Mouse (Mus musculus): ENCODE measurements at regions not wholly inside any gene's neighbourhood (a gene's known extent, or its start where the extent isn't known, plus 50 kb on each side); places are given as distances from the start of the nearest gene placed in this dataset.

DNA sequence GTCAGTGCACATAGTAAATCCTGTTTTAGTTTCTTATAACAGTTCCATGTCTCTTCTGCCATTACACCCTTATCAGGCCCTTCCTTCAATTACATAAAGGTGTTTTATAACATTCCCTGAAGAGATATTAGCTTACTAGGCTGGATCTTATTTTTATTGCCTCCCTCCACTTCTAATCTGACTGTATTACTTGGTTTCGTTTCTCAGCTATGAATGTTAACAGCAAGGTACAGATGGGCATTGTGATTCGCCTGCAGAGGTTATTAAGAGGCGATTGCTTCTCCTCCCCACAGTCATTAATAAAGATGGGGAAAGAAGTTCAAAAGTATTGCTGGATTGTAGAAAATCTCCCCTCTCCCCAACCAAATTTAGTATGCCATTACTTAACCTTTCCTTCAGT is 66.4 kb upstream of the Frg1 start:
- no peak for DNase-seq

DNA sequence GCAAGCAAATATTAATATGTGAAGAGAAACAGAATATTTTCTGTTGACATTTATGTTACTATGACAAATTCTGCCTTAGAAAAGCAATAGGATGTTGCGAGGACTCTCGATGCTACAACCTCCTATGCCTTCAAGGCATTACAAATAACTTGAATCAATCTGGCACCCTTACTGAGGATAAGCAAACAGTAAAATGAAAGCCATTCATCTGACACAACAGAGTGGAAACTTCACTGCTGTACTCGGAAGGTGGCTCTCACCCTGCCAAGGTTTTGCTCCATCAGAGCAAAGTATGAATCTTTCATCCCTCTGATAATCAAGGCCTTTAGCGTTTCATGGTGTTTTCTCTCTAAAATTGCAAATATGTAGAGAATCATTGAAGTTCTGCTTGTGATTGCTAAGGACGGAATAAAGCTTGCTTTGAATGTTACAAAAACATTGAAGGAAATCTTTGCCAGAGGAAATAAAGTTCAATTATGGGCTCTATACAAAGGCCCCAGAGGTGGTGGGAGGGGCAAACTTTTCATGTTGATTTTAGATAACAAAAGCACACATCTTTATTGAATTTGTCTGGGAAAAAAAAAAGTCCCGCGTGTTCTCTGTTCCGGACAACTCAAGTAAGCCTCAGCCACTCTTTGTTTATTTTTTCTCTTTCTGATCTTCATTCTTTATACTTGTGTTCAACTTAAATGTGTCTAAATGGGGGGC is 56.3 kb upstream of the Frg1 start:
- DNase-seq, result no peak

DNA sequence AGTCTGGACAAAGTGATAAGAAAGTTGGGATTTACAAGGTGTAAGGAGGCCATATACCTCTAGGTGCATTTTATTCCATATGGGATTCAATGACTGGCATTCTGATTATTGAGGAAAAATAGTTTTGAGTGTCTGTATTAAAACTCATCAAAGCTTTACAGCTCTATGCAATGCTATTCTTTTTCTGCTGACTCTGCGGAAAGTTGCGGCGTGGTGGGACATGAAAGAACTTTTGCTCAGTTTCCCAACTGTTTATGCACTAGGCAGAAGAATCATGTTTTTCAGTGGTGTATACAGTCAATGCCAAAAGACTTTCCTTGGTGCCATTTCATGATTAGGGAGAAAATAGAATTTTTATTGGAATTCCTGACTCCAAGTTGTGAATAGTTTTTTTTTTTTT is 55.4 kb upstream of the Frg1 start:
- no peak for DNase-seq
